Mouse (Mus musculus): Measurements from ENCODE around the gene Gm26620.

The Gm26620 gene

GRCm38 (mm10) chr1:170884978-170885561 lies at the start of gene Gm26620, which contains the start of gene Dusp12:
Gene Gm26620 (plus strand): TSS chr1:170885065.
Gene Dusp12 (minus strand): TSS chr1:170885540.
- peak; percentile 77 for DNase-seq (ENCODE audit: low read depth, low spot score)

- DNase-seq (ENCODE audit: low read depth, low spot score): no peak
Observed at GRCm38 (mm10) chr1:170839685-170840084, 45.2 kb upstream of the Gm26620 start.

GRCm38 (mm10) chr1:170844380-170844779 lies 40.5 kb upstream of the Gm26620 start:
- no peak for DNase-seq (ENCODE audit: low read depth, low spot score)

- DNase-seq (ENCODE audit: low read depth, low spot score): no peak
Observed at GRCm38 (mm10) chr1:170845448-170846307, 39.2 kb upstream of the Gm26620 start.

- no peak for DNase-seq (ENCODE audit: low read depth, low spot score)
Observed at GRCm38 (mm10) chr1:170850007-170850406, 34.9 kb upstream of the Gm26620 start.

GRCm38 (mm10) chr1:170850637-170851624 lies 33.9 kb upstream of the Gm26620 start:
- DNase-seq (ENCODE audit: low read depth, low spot score): no peak

GRCm38 (mm10) chr1:170853604-170854003 lies 31.3 kb upstream of the Gm26620 start:
- no peak for DNase-seq (ENCODE audit: low read depth, low spot score)

- no peak for DNase-seq (ENCODE audit: low read depth, low spot score)
Observed at GRCm38 (mm10) chr1:170855056-170855760, 29.7 kb upstream of the Gm26620 start.

- no peak for DNase-seq (ENCODE audit: low read depth, low spot score)
Observed at GRCm38 (mm10) chr1:170857369-170857768, 27.5 kb upstream of the Gm26620 start.

- no peak for DNase-seq (ENCODE audit: low read depth, low spot score)
Observed at GRCm38 (mm10) chr1:170858872-170859271, 26.0 kb upstream of the Gm26620 start.

GRCm38 (mm10) chr1:170861671-170862434 lies 23.0 kb upstream of the Gm26620 start:
- no peak for DNase-seq (ENCODE audit: low read depth, low spot score)

- no peak for DNase-seq (ENCODE audit: low read depth, low spot score)
Observed at GRCm38 (mm10) chr1:170862435-170862717, 22.5 kb upstream of the Gm26620 start.

GRCm38 (mm10) chr1:170863033-170863432 lies 21.8 kb upstream of the Gm26620 start:
- no peak for DNase-seq (ENCODE audit: low read depth, low spot score)

GRCm38 (mm10) chr1:170864234-170864633 lies 20.6 kb upstream of the Gm26620 start:
- no peak for DNase-seq (ENCODE audit: low read depth, low spot score)

- no peak for DNase-seq (ENCODE audit: low read depth, low spot score)
Observed at GRCm38 (mm10) chr1:170864754-170865153, 20.1 kb upstream of the Gm26620 start.

- DNase-seq (ENCODE audit: low read depth, low spot score): no peak
Observed at GRCm38 (mm10) chr1:170865406-170865805, 19.5 kb upstream of the Gm26620 start.

GRCm38 (mm10) chr1:170866992-170867690 lies 17.7 kb upstream of the Gm26620 start:
- no peak for DNase-seq (ENCODE audit: low read depth, low spot score)

GRCm38 (mm10) chr1:170867691-170868105 lies 17.2 kb upstream of the Gm26620 start, which contains the start of gene Atf6:
Gene Atf6 (minus strand): TSS chr1:170867771.
- peak; percentile 78 for DNase-seq (ENCODE audit: low read depth, low spot score)

GRCm38 (mm10) chr1:170868107-170868904 lies 16.6 kb upstream of the Gm26620 start:
- DNase-seq (ENCODE audit: low read depth, low spot score): peak; percentile 78

All from embryo, embryonic 11.5 days (tissue).